Mouse (Mus musculus) inflammation-experienced regulatory T-cells, adult 6 months (primary cell): ENCODE data around the gene Ogdh. TPM values are rescaled to one million over a fixed set of nuclear protein-coding genes. Genes with fewer than 3 reads are reported as not detected.
"Not testable (repeated sequence)": the region's sequence is repeated elsewhere in the genome, so short reads cannot be mapped to it uniquely, and the experiment has no call there.

Source experiments
- ATAC-seq: one replicate; pipeline ENCODE4 v1.8.0; 2017
- polyA plus RNA-seq, 3 experiments: library from polyadenylated mRNA; unstranded; fragments of 100-300 nt; shearing (Covaris generic); gene quantifications; one replicate each; pipeline ENCODE4 v1.2.1; 2017

Ogdh gene
- polyA plus RNA-seq = 100 to 1,000 TPM; 132 to 161 (median 134) TPM

GRCm38 (mm10) chr11:6291401-6292115, at the start of gene Ogdh:
Gene Ogdh (plus strand): TSS chr11:6291633.
- ATAC-seq = peak; percentile 80

- no peak for ATAC-seq
These were observed 46.7 kb upstream of the Ogdh start for GRCm38 (mm10) chr11:6244707-6245106.

- no peak for ATAC-seq
These were observed 39.2 kb upstream of the Ogdh start for GRCm38 (mm10) chr11:6252248-6252647.

DNA sequence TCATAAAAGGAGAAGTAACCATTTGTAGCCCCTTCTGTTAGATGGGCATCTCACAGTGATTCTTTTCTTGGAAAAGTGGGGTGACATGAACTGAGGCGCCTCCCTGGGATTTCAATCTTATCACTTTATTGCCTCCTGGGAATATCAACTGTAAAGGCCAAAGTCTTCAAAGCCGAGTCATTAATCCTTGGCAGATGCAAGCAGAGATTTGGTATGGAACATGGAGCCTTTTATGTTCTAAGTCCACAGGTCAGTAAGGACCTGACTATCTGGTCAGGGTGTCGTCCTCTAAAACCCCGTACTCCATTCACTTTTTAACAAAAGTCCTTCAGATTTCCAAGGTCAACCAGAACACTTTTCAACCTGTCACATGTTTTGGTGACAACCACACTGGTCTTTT, 38.6 kb upstream of the Ogdh start:
- ATAC-seq = no peak

- ATAC-seq = not testable (repeated sequence)
These were observed 36.8 kb upstream of the Ogdh start for GRCm38 (mm10) chr11:6254602-6255001.

DNA sequence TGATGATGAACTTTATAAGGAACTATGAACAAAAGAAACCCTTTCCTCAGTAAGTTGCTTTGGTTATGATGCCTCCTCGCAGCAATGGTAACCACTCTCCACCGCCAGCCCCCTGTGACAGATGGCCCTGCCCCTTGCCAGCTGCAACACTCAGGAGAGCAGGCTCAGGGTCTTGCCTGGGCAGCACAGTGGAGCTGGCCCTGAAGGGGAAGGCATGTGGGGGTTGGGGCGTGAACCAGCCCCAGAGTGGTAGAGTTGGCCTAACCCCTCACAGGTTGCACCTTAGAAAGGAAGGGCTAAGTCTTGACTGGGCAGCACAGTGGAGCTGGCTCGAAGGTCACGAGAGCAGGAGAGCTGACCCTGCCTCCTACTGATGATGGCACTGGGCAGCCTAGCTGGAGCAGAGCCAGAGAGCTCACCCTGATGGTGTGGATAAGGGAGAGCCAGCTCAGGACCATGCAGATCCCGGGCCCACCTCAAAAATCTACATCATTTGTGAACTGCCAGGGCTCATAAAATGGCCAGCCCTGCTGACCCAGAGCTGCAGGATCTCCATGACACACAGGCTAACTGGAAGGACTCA, 34.9 kb upstream of the Ogdh start:
- ATAC-seq = no peak

DNA sequence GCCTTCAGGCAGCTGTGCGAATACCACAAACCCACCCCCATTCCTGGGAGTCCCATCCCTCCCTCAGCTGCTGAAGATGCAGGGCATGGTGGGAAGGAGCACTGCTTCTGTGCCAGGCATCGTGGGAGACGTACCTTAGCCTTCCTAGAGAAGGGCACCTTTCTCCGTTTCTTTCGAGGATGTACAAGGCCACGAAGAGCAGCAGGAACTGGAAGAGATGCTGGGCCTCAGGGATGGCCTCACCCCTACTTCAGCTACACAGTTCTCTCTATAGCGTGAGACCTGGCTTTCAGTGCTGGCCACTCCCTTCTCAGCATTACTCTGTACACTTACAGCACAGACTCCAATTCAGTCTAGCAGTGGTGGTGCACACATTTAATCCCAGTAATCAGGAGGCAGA, 32.0 kb upstream of the Ogdh start:
- ATAC-seq = no peak

DNA sequence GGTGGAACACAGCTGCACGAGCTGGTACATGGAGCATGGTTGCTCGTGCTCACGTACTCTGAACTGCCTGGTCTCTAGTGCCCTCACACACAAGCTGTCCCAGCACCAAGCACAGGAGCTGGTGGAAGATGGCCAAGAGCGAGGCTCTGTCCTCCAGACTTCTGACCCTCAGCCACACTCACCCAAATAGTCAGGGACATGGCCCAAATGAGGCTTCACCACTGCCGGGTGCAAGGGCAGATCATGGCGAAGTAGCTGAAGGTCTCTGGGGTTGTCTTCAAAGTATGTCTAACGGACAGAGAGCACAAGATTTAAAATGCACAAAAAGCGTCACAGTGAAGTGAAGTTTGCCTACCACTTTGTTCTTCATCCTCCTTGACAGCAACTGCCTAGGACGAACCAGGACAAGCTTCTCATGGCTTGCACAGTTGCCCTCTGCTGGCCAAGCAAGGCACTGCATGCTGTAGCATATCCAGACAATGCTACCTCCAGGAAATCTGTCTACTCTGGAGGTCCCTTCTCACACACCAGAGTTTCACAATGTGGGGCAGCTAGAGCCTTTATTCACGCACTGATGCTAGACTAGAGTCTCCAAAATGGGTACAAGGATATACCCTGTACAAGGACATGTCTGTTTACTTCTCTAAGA, 29.9 kb upstream of the Ogdh start:
- peak; percentile 71 for ATAC-seq

- ATAC-seq = no peak
These were observed 24.8 kb upstream of the Ogdh start for GRCm38 (mm10) chr11:6266621-6267020.

- peak; percentile 99 for ATAC-seq
These were observed 23.8 kb upstream of the Ogdh start, which contains the start of gene Ddx56 for GRCm38 (mm10) chr11:6267320-6268254. Gene Ddx56 (minus strand): TSS chr11:6267772.

GRCm38 (mm10) chr11:6273607-6274006, 17.8 kb upstream of the Ogdh start:
- ATAC-seq = no peak

DNA sequence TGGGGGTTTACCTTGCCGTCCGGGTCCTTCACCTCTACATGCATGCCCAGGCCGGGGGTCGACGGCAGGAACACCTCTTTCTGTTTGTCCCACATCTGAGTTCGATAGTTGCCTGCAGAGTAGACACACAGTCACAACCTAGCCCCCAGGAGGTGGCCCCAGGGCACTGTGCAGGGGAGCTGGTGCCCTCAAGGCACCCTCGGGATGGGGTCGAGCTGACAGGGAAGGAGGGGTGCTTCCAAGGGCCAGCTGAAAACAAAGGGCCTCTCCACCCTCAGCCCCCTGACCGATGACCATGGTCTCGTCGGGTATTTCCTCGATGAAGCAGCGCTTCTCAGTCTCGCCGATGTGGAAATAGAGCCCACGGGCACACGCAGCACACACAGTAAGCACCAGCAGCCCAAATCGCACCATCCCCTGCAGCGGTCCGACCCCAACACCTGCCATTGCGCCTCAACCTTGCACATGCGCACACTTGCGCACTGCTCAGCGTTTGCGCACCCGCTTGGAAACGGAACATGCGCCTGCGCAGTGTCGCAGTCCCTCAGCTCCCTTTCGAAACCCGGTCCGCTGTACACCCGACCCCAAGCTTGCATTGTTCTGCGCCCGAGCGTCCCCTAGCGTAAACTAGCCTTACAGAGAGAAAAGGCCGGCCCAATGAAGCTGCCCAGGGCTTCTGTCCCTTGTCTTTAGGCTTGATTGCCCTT, 16.9 kb upstream of the Ogdh start, which contains the start of gene Tmed4:
TSS of gene Tmed4 (minus strand) at position 484 of the 707 bp plus-strand sequence.
- peak; percentile 92 for ATAC-seq

- ATAC-seq = peak; percentile 55
These were observed 16.3 kb upstream of the Ogdh start for GRCm38 (mm10) chr11:6275094-6275484.

DNA sequence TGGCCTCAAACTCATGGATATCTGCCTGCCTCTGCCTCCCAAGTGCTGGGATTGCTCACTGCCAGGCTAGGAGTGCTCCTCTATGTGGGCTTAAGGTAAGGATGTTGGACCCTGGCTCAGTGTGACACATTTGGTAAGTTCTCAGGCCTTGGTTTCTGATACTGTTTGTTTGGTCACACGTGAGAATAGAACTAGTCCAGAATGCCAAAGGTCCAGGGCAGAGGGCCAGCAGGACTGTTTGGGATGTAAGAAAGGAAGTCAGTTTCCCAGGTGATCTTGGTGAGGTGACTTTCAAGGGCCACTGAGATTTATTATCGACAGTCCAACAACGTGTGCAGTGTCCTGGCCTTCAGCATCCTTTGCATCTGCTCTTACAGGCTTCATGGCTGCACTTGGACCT, 15.0 kb upstream of the Ogdh start:
- ATAC-seq = no peak

GRCm38 (mm10) chr11:6282940-6283339, 8.5 kb upstream of the Ogdh start:
- no peak for ATAC-seq

DNA sequence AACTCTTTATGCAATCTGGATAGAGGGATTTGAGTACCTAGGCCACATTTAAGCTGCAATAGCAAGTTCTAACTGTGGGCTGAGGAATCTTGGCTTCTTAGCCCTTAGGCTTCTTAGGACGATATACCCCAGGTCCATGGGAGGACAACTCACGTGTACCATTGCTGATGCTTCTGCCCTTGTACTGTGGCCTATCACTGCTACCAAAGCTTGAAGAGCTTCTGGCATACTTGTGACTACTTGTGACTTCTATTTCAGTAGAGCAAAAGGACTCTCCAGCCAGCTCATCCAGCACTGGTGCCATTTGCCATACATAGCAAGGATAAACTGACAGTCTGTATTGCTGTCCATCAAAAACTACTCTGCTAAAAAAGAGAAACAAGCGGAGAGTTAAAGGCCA, 1.3 kb upstream of the Ogdh start:
- ATAC-seq = no peak

GRCm38 (mm10) chr11:6290883-6291282, 550 bp upstream of the Ogdh start:
- no peak for ATAC-seq

DNA sequence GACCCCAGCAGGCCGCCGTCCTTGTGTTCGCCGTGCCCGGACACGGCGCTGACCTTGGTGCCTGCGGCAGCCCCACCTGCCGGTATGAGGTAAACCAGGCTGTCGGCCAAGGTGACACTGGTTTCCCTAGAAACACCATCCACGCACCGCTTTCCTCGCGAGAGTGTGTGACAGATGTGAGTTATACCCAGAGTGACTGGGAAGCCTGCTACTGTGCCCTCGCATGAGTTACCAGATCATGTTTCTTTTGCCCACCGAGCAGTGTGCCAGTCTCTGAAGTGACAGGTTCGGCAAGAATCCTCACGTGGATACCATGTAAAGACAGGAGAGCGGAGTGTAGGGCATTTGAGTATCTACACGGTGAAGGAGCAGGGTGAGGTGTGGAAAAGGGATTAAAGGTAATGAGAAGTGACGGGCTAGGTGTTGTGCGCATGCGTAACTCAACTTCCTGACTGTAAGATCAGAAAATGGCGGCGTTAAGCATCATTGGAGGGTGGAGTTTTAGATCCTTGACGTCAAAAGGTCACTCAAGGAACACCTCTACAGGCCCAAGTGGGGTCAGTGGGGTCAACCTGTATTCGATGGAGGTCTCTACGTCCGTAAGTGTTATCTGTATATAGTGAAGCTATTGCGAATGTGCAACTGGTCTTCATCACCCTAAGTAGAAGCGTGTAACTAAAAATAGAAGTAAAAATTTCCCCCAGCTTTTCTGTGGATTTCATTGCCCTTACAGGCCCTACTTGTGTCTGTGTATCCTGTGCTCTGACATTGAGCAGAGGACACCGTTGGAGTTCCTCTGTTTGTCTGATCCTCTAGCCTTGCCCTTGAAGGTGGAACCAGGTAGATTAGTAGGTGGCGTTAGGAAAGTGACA, 919 bp downstream of the Ogdh start:
- ATAC-seq = peak; percentile 66

DNA sequence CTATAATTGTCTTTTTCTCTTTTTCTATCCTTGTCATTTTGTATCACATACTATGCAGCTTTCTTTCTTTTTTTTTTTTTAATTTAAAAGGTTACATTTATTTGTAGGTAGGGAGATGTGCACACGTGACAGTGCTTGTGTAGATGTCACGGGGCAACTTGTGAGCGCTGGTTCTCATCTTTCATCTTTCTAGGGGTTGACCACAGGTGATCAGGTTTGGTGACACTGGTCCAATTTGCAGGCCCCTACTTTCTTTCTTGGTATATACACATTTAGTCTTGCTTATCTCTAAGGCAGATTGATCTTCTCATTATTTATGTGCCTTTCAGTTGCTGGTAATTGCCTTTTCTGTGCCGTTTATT, 1.5 kb downstream of the Ogdh start:
- no peak for ATAC-seq

DNA sequence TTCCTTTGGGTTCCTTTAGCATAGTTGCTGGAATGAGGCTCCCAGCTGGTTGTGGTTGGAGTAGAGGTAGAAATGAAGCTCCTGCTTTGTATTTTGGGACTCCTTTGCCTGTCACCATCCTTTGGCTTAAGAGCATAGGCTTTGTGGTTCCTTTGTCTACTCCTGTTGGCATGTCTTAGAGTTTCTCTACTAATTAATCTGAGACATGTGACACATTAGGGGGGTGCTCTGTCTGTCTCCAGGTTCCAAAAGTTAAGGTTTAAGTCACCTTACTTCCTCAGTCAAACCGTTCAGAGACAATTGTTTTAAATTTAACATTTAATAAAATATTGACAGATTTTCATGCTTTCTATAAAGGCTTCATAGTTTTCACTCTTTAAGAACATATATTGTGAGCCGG, 2.2 kb downstream of the Ogdh start:
- ATAC-seq = no peak

DNA sequence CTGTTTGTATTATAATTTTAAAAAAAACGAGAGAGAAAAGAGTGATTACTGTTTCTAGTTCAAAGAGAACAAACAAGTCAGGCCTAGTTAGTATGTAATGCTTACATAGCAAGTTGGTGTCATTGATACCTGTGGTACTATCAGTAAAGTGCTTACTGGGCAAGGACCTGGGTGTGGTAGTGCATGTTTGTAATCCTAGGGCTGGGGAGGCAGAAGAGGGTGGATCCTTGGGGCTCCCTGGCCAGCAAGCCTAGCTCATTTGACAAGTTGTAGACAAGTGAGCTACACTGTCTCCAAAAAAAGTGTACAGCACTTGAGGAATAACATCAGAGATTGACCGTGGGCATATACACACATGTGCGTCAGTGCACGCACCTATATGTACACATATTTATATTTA, 3.2 kb downstream of the Ogdh start:
- ATAC-seq = no peak
